Mouse (Mus musculus) bone marrow, adult 2 months (tissue): ENCODE measurements at regions not wholly inside any gene's neighbourhood (a gene's known extent, or its start where the extent isn't known, plus 50 kb on each side); places are given as distances from the start of the nearest gene placed in this dataset.

Source experiments
- H3K27ac ChIP-seq: fragments of 200-500 bp; 2 replicates; pipeline ENCODE4 v1.5.1; 2012; ENCODE audit warnings: low read depth, mild to moderate bottlenecking, control low read depth, inconsistent platforms, low read length; ENCODE audit not compliant: control insufficient read depth, poor library complexity, insufficient read depth
- H3K4me1 ChIP-seq: fragments of 200-500 bp; 2 replicates; pipeline ENCODE4 v1.6.1; 2011; ENCODE audit warnings: low read length; ENCODE audit not compliant: control insufficient read depth, insufficient read depth
- H3K4me3 ChIP-seq: fragments of 200-500 bp; replicated peaks from 2 replicates; pipeline ENCODE3; 2011; ENCODE audit warnings: mild to moderate bottlenecking, low read depth, low read length, control low read depth; ENCODE audit not compliant: control insufficient read depth
- CTCF ChIP-seq: fragments of 200-500 bp; IDR thresholded peaks from 2 replicates; pipeline ENCODE4 v1.5.1; 2011; ENCODE audit warnings: low read length, control low read depth; ENCODE audit not compliant: control insufficient read depth, insufficient read depth
- POLR2A ChIP-seq: fragments of 200-500 bp; IDR thresholded peaks from 2 replicates; pipeline ENCODE4 v1.6.1; 2011; ENCODE audit warnings: low read depth, mild to moderate bottlenecking, control low read depth, low read length, borderline replicate concordance; ENCODE audit not compliant: control insufficient read depth
- WGBS: fragments of 180-500 bp; shearing (Covaris S2); methylation state at CpG from one replicate; pipeline ENCODE4 v1.1.7; 2018; 5-methylcytosine and 5-hydroxymethylcytosine counted together

DNA sequence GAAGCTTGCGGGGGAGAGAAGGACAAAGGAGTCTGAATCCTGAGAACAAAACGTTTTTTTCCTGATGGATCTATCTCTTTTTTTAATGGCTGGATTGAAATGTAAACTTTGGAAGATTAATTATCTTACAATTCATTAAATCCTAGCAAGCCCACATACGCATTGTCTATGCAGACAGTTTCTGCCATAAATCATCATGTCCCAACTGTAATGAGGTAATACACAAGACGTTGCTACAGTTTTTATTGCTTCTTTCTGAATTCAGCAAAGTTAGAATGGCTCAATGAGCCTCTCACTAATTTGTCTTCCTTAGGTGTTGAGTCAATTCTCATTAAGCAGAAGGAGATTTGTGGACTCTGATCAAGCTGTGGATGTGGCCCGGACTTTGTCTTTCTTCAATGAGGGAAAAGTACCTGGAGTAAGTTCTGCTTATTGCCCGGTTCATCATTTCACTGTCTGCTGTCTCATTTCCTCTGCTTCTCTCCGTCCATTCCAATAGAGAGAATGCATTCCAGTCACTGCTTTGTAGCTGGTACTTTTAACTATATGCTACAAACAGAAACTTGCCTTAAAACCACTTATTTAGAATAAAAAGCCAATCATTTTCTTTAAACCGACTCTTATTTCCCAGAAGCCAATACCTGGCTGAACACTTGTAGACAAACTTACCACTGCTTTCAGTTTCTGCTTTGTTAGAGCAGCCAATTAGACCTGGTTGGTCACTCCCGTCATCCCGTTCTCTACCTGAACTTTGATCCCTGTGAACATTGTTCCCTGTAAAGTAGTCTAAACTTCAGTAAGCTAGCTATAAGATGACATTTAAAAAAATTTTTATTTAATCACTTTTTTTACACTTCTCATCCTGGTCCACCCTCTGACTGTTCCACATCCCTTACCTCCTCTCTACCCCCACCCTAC, 288.7 kb upstream of the C030005K15Rik start:
- 70% methylated on average over 10 of the region's 10 CpGs for WGBS
- no peaks in the 10 kb centered on the region for H3K4me1 ChIP-seq
- no peak overlapping the region for H3K27ac ChIP-seq
- no peak overlapping the region for H3K4me3 ChIP-seq
- TF ChIP-seq CTCF = no peak
- no peak for TF ChIP-seq POLR2A

DNA sequence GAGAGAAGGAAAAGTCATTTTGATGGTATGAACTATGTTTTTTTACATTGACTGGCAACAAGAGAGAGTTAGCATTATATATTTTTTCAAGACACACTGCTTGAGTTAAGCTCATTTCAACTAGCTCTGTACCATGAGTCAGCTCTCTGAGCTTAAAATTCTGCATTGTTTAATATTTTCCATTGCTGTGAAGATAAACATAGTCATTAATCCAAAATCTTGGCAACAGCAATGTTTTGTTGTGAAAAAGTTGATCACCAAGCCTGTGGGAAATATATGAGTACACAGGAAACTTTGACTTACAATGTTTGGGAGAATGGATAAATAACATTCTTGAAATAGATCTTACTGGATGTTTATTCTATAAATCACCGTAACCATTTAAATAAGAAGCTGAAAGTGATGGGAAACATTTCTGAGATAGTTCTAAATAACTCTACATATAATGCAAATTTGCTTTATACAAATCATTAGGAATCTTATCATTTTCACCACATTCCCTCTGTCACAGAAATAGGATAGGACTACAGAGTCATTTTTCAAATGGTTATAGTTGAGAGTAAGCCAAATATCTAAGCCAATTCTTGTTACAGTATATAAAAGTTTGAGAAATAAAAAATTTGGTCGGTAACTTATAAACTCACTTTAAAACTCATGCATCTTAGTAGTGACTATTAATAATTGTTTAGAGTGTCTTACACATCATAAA, 290.2 kb upstream of the C030005K15Rik start:
- Histone ChIP-seq H3K27ac (no peak overlapping the region), H3K4me1 (no peaks in the 10 kb centered on the region), H3K4me3 (no peak overlapping the region)
- WGBS = 82% methylated on average over 2 of the region's 2 CpGs
- TF ChIP-seq POLR2A = no peak
- no peak for TF ChIP-seq CTCF

- no peak for TF ChIP-seq POLR2A
- no peak for TF ChIP-seq CTCF
- Histone ChIP-seq H3K4me3 (no peak overlapping the region), H3K27ac (no peak overlapping the region), H3K4me1 (no peaks in the 10 kb centered on the region)
- 84% methylated on average over 8 of the region's 8 CpGs for WGBS
Measured at GRCm38 (mm10) chr10:98029124-98029523, 302.6 kb upstream of the C030005K15Rik start.

GRCm38 (mm10) chr10:98029621-98030020, 303.1 kb upstream of the C030005K15Rik start:
- Histone ChIP-seq H3K4me1 (no peaks in the 10 kb centered on the region), H3K27ac (no peak overlapping the region), H3K4me3 (no peak overlapping the region)
- TF ChIP-seq POLR2A = no peak
- no peak for TF ChIP-seq CTCF
- whole genome bisulfite sequencing = 64% methylated on average over 3 of the region's 3 CpGs

DNA sequence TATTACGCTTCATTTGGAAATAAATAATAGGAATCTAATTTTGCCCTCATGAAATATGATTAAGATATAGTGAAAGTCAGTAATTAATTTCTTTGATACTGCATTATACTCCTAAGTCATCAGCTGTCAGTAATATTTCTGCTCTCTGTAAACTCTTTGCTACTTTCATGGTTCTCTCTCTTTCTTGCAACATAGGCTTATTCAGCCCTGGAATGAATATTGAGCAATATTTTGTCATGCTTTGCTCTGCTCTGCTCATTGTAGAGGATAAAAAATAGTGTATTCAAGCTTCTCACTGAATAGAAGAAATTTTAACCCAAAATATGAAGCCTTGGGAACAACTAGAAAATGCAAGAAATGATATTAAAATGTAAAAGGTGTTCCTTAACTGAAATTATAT, 306.1 kb upstream of the C030005K15Rik start:
- TF ChIP-seq CTCF (no peak), POLR2A (no peak)
- Histone ChIP-seq H3K4me1 (no peaks in the 10 kb centered on the region), H3K4me3 (no peak overlapping the region), H3K27ac (no peak overlapping the region)
- 84% methylated on average over 1 of the region's 1 CpGs for WGBS

- TF ChIP-seq CTCF (no peak), POLR2A (no peak)
- no peak overlapping the region for H3K4me3 ChIP-seq
- H3K27ac ChIP-seq = no peak overlapping the region
- WGBS = 73% methylated on average over 4 of the region's 4 CpGs
- H3K4me1 ChIP-seq = no peaks in the 10 kb centered on the region
Measured at GRCm38 (mm10) chr10:98041766-98042165, 315.2 kb upstream of the C030005K15Rik start.

DNA sequence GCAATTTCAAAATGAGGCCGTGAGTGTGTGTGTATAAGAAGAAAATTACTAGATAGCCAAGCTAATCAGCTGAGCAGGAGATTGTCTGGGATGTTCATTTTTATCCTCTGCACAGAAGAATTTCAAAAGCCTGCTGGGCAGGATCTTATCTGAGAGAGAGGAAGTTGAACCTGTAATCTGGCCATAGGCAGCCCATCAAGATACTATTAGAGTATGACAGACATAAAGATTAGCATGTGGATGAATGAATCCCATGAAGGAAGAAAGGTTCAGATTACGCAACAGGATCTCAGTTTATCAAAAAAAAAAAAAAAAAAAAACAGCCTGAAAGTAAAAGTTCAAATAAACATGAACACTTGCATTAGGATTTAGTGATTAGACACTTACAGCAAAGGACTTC, 317.3 kb upstream of the C030005K15Rik start:
- Histone ChIP-seq H3K27ac (no peak overlapping the region), H3K4me3 (no peak overlapping the region), H3K4me1 (no peaks in the 10 kb centered on the region)
- 57% methylated on average over 2 of the region's 2 CpGs for WGBS
- TF ChIP-seq CTCF = no peak
- TF ChIP-seq POLR2A = no peak

- TF ChIP-seq POLR2A (no peak), CTCF (no peak)
- Histone ChIP-seq H3K27ac (no peak overlapping the region), H3K4me1 (no peaks in the 10 kb centered on the region), H3K4me3 (no peak overlapping the region)
Measured at GRCm38 (mm10) chr10:98044579-98044978, 318.0 kb upstream of the C030005K15Rik start.

DNA sequence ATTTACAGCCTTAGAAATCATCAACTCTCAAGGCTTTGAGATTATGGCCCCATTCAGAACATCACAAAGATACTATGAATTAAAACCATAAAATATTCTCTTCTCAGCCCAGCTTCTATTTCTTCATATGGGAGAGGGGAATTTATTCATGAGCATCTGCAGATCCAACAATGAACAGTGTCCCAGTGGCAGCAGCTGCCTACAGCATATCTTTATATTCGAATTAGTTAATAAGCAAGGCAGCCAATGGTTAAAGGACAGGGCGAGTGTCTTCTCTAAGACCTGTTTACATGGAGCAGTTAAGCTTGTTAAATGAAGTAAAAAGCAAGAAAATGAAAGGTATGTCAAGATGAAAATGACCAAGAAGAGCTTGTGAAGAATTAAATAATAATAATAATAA, 346.9 kb upstream of the C030005K15Rik start:
- WGBS = 71% methylated on average over 2 of the region's 2 CpGs
- H3K4me3 ChIP-seq = no peak overlapping the region
- TF ChIP-seq POLR2A (no peak), CTCF (no peak)
- H3K4me1 ChIP-seq = no peaks in the 10 kb centered on the region
- H3K27ac ChIP-seq = no peak overlapping the region
